Mouse (Mus musculus) limb, embryonic 12.5 days (tissue): Measurements from ENCODE around the gene Fam189a1. TPM values are rescaled to one million over a fixed set of nuclear protein-coding genes. Genes with fewer than 3 reads are reported as not detected.

Experiments
- ATAC-seq: fragments of 200-750 bp; cut with Nextera tagmentation; 2 replicates; pipeline ENCODE4 v1.8.0; 2017; ENCODE audit warnings: low read depth, moderate TSS enrichment; ENCODE audit not compliant: insufficient number of reproducible peaks, insufficient read depth, low FRiP score, low TSS enrichment
- H3K27ac ChIP-seq: fragments of 300-500 bp; sonication (generic); 2 replicates; pipeline ENCODE4 v1.5.1; 2016; ENCODE audit warnings: mild to moderate bottlenecking, moderate library complexity
- H3K27me3 ChIP-seq: fragments of 300-500 bp; sonication (generic); 2 replicates; pipeline ENCODE4 v1.6.1; 2016; ENCODE audit warnings: mild to moderate bottlenecking, moderate library complexity
- H3K36me3 ChIP-seq: fragments of 300-500 bp; sonication (generic); 2 replicates; pipeline ENCODE4 v1.6.1; 2016; ENCODE audit warnings: mild to moderate bottlenecking, moderate library complexity
- H3K4me1 ChIP-seq: fragments of 300-500 bp; sonication (generic); replicated peaks from 2 replicates; pipeline ENCODE4 v1.6.1; 2016
- H3K4me2 ChIP-seq: fragments of 300-500 bp; sonication (generic); 2 replicates; pipeline ENCODE4 v1.6.1; 2016; ENCODE audit warnings: mild to moderate bottlenecking, moderate library complexity
- H3K4me3 ChIP-seq: fragments of 300-500 bp; sonication (generic); replicated peaks from 2 replicates; pipeline ENCODE4 v1.5.1; 2016; ENCODE audit warnings: mild to moderate bottlenecking
- H3K9ac ChIP-seq: fragments of 300-500 bp; sonication (generic); replicated peaks from 2 replicates; pipeline ENCODE4 v1.6.1; 2016; ENCODE audit warnings: mild to moderate bottlenecking, moderate library complexity
- H3K9me3 ChIP-seq: fragments of 300-500 bp; sonication (generic); 2 replicates; pipeline ENCODE4 v1.6.1; 2016; ENCODE audit warnings: mild to moderate bottlenecking, moderate library complexity
- WGBS: fragments of 180-500 bp; shearing (Covaris S2); methylation state at CpG from one replicate; pipeline ENCODE4 v1.1.7; 2016; 5-methylcytosine and 5-hydroxymethylcytosine counted together
- polyA plus RNA-seq: library from polyadenylated mRNA; unstranded; fragments of >200 nt; fragmentation: Nextera tagmentation; extraction: Ambion mirVana; gene quantifications from 2 replicates; pipeline ENCODE4 v1.2.1, GENCODE M21; 2016

Fam189a1 gene
- polyA plus RNA-seq, 1 experiment from 2014 or later = 1.6 TPM

DNA sequence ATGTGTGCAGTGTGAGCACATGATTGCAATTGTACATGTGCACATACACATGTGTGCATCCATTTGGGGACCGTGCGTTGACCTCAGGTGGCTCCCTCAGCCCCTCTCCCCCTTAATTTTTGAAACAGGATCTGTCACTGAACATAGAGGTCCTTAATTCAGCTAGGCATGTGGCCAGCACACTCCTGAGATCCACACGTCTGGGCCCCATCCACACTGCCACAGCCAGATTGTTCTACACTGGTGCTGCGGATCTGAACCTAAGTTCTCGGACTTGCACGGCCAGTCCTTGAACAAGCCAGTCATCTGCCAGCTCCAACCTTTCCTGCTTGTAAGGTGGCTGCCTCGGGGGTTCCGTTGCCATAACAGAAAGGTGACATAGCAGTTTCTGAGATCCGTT lies 7.3 kb downstream of the Fam189a1 start:
- Histone ChIP-seq H3K9ac (no peak overlapping the region), H3K27me3 (peaks cover 14% of the 10 kb centered on the region), H3K4me2 (no peak overlapping the region), H3K36me3 (no peaks in the 10 kb centered on the region), H3K27ac (no peak overlapping the region), H3K9me3 (no peaks in the 10 kb centered on the region), H3K4me1 (peaks cover 4% of the 10 kb centered on the region; the same call in 1 of the 2 replicates), H3K4me3 (no peak overlapping the region)
- no peak for ATAC-seq
- WGBS = 86% methylated on average over 9 of the region's 9 CpGs

DNA sequence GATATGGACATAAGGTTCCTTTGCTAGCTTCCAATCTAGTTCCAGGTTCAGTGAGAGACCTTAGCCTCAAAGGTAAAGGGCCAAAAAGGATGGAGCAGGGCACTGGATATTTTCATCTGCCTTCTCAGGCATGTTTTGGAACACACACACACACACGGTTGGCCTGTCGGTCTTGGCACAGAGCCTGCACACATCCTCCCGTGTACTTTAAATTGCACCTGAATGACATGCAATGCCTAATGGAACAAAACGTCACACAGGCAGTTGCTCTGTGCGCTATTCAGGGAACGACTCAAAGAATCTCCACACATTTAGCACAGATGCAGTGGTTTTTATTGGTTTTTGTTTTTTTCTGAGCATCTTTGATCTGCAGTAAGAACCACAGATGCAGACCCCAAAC lies 11.5 kb downstream of the Fam189a1 start:
- Histone ChIP-seq H3K4me1 (peaks cover 4% of the 10 kb centered on the region; the same call in 1 of the 2 replicates), H3K9me3 (no peaks in the 10 kb centered on the region), H3K27me3 (no peaks in the 10 kb centered on the region), H3K4me2 (no peak overlapping the region), H3K9ac (no peak overlapping the region), H3K36me3 (no peaks in the 10 kb centered on the region), H3K27ac (no peak overlapping the region), H3K4me3 (no peak overlapping the region)
- WGBS = 56% methylated on average over 6 of the region's 6 CpGs
- ATAC-seq = no peak

GRCm38 (mm10) chr7:65141907-65142698 lies 14.3 kb downstream of the Fam189a1 start:
- Histone ChIP-seq H3K4me3 (no peak overlapping the region), H3K9ac (no peak overlapping the region), H3K9me3 (no peaks in the 10 kb centered on the region), H3K4me2 (no peak overlapping the region), H3K27ac (peak overlapping the region; percentile 46; the same call in 1 of the 2 replicates), H3K27me3 (no peaks in the 10 kb centered on the region), H3K36me3 (no peaks in the 10 kb centered on the region), H3K4me1 (peaks cover 4% of the 10 kb centered on the region; the same call in 1 of the 2 replicates)
- no peak for ATAC-seq
- WGBS = 67% methylated on average over 6 of the region's 6 CpGs

GRCm38 (mm10) chr7:65140832-65141231 lies 15.5 kb downstream of the Fam189a1 start:
- Histone ChIP-seq H3K27ac (no peak overlapping the region), H3K9me3 (no peaks in the 10 kb centered on the region), H3K4me1 (peaks cover 4% of the 10 kb centered on the region; the same call in 1 of the 2 replicates), H3K4me2 (no peak overlapping the region), H3K9ac (no peak overlapping the region), H3K36me3 (no peaks in the 10 kb centered on the region), H3K4me3 (no peak overlapping the region), H3K27me3 (no peaks in the 10 kb centered on the region)
- 76% methylated on average over 5 of the region's 5 CpGs for WGBS
- ATAC-seq = no peak

DNA sequence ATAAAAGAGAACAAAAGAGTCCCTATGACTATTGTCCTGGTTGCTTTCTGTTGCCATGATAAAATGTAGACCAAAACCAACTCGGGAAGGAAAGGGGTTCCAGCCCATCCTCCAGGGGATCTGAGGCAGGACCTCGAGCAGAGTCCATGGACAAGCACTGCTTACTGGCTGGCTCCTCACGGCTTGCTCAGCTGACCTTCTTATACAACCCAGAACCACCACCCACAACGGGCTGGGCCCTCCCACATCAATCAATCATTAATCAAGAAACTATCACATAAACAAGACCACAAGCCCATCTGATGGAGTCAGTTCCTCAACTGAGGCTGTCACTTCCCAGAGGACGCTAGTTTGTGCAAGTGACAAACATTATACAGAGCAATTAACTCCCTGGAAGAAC lies 16.3 kb downstream of the Fam189a1 start:
- Histone ChIP-seq H3K9ac (no peak overlapping the region), H3K9me3 (no peaks in the 10 kb centered on the region), H3K4me2 (no peak overlapping the region), H3K27ac (no peak overlapping the region), H3K4me1 (peaks cover 4% of the 10 kb centered on the region; the same call in 1 of the 2 replicates), H3K4me3 (no peak overlapping the region), H3K27me3 (no peaks in the 10 kb centered on the region), H3K36me3 (no peaks in the 10 kb centered on the region)
- ATAC-seq = no peak
- 72% methylated on average over 5 of the region's 5 CpGs for WGBS

DNA sequence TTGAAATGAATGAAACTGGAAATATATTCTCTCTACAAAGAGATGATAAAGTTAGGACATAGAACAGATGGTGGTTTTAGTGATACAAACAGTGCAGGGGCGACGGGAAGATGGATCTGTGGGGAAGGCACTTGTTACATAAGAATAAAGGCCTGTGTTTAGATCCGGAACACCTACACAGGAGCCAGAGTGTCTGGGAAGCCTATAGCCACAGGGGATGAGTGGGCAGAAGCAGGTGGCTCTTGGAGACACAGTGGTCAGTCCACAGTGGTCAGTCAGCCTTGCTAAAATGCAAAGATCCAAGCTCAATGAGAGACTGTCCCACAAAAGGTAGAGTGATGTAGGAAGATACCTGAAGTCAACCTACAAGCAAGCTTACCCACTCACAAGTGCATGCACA lies 32.6 kb downstream of the Fam189a1 start:
- no peaks in the 10 kb centered on the region for H3K4me1 ChIP-seq
- H3K27ac ChIP-seq = no peak overlapping the region
- no peaks in the 10 kb centered on the region for H3K36me3 ChIP-seq
- ATAC-seq = no peak
- no peaks in the 10 kb centered on the region for H3K27me3 ChIP-seq
- no peak overlapping the region for H3K4me2 ChIP-seq
- H3K9me3 ChIP-seq = no peaks in the 10 kb centered on the region
- 85% methylated on average over 3 of the region's 3 CpGs for WGBS
- no peak overlapping the region for H3K9ac ChIP-seq
- H3K4me3 ChIP-seq = no peak overlapping the region

DNA sequence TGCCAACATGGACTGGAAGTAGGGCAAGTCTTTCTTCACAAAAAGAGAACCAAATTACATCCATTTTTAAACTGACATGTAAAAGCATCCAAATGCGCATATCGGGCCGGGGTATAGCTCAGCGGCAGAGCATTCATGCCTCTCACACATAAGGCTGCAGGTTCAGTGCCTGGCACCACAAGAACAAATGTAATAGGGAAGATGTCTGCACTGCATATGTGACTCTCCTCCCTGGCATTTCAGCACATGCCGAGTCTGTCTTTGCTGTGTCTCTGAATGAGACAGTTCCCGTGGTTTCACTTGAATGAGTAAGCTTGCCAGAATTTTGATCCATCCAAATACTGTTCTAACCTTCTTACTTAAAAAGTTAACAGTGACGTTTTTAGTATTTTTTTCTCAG lies 39.5 kb downstream of the Fam189a1 start:
- no peak overlapping the region for H3K4me3 ChIP-seq
- 94% methylated on average over 7 of the region's 7 CpGs for WGBS
- ATAC-seq = no peak

DNA sequence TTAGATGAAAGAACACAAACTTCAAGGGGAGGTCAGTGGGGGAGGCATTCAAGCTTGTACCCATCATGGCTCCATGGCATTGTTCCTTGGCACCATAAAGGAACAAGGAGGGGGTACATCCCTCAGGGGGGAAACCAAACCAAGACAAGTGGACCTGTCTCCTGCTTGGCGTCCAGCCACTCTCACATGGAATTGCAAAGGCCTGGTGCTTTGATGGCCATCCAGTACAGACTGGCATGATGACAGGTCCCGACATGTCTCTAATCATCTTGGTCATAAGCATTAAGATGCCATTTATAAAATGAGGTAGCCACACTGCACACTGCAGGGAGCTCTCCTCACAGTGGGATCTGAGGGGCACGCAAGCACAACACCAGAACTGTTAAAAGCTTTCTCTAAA lies 41.0 kb downstream of the Fam189a1 start:
- Histone ChIP-seq H3K4me3 (no peak overlapping the region), H3K4me2 (no peak overlapping the region), H3K4me1 (no peaks in the 10 kb centered on the region), H3K9me3 (no peaks in the 10 kb centered on the region), H3K27me3 (no peaks in the 10 kb centered on the region), H3K27ac (no peak overlapping the region), H3K36me3 (no peaks in the 10 kb centered on the region), H3K9ac (no peak overlapping the region)
- WGBS = 88% methylated on average over 3 of the region's 3 CpGs
- no peak for ATAC-seq

More for the DNA sequence above, 39.5 kb downstream of the Fam189a1 start:
- H3K4me2 ChIP-seq = no peak overlapping the region
- H3K27me3 ChIP-seq = no peaks in the 10 kb centered on the region
- H3K4me1 ChIP-seq = no peaks in the 10 kb centered on the region
- no peaks in the 10 kb centered on the region for H3K36me3 ChIP-seq
- H3K9ac ChIP-seq = no peak overlapping the region
- no peaks in the 10 kb centered on the region for H3K9me3 ChIP-seq
- no peak overlapping the region for H3K27ac ChIP-seq

- no peak overlapping the region for H3K4me3 ChIP-seq
- no peaks in the 10 kb centered on the region for H3K36me3 ChIP-seq
- H3K27ac ChIP-seq = no peak overlapping the region
- H3K27me3 ChIP-seq = no peaks in the 10 kb centered on the region
- no peaks in the 10 kb centered on the region for H3K4me1 ChIP-seq
- no peak for ATAC-seq
- H3K9me3 ChIP-seq = no peaks in the 10 kb centered on the region
- H3K4me2 ChIP-seq = no peak overlapping the region
- H3K9ac ChIP-seq = no peak overlapping the region
- 94% methylated on average over 9 of the region's 9 CpGs for WGBS
Observed at GRCm38 (mm10) chr7:65111664-65112063, 44.7 kb downstream of the Fam189a1 start.

DNA sequence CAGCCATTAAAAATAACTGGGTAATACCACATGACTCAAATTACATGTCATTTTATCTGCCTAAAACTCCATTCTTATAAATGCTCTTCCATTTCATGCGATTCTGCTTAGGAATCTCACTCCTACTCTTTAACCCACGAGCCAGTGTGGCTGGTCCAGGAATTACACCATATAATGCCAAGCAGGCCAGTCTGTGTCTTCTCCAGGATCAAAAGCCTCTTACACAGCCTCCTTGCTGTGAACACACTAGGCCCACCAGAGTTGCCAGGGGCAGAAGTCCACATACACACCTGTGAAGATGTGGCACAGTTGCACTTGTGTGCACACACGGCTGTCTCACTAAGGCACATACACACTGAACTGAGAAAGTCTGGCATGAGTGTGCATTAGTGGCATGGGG lies 50.8 kb downstream of the Fam189a1 start:
- no peaks in the 10 kb centered on the region for H3K4me1 ChIP-seq
- no peak overlapping the region for H3K4me3 ChIP-seq
- no peaks in the 10 kb centered on the region for H3K27me3 ChIP-seq
- H3K4me2 ChIP-seq = no peak overlapping the region
- WGBS = 88% methylated on average over 3 of the region's 3 CpGs
- H3K9me3 ChIP-seq = no peaks in the 10 kb centered on the region
- H3K27ac ChIP-seq = no peak overlapping the region
- no peak for ATAC-seq
- H3K36me3 ChIP-seq = no peaks in the 10 kb centered on the region
- H3K9ac ChIP-seq = no peak overlapping the region

- WGBS = 89% methylated on average over 4 of the region's 4 CpGs
- no peak for ATAC-seq
Observed at GRCm38 (mm10) chr7:65105097-65105467, 51.3 kb downstream of the Fam189a1 start.

More at GRCm38 (mm10) chr7:65105097-65105467, 51.3 kb downstream of the Fam189a1 start:
- no peak overlapping the region for H3K27ac ChIP-seq
- H3K27me3 ChIP-seq = no peaks in the 10 kb centered on the region
- H3K4me1 ChIP-seq = no peaks in the 10 kb centered on the region
- H3K4me3 ChIP-seq = no peak overlapping the region
- no peak overlapping the region for H3K4me2 ChIP-seq
- H3K9ac ChIP-seq = no peak overlapping the region
- H3K9me3 ChIP-seq = no peaks in the 10 kb centered on the region
- no peaks in the 10 kb centered on the region for H3K36me3 ChIP-seq
